Mouse (Mus musculus): ENCODE results near the gene Lama4. TPM values are rescaled to one million over a fixed set of nuclear protein-coding genes. Genes with fewer than 3 reads are reported as not detected.

Lama4 gene
- polyA plus RNA-seq, 1 experiment from 2014 or later, result 24.8 TPM

DNA sequence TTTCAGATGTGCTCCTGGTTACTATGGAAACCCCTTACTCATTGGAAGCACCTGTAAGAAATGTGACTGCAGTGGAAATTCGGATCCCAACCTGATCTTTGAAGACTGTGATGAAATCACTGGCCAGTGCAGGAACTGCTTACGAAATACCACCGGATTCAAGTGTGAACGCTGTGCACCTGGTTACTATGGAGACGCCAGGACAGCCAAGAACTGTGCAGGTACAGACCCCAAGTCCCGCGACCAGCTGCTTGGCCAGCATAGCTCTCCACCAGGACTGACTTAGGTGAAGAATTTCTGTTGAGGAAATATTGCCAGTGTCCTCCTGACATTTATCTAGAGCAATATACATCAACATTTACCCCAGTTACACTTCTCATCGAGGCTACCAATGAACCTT lies 61.2 kb downstream of the Lama4 start:
- 82% methylated on average over 8 of the region's 8 CpGs for WGBS

DNA sequence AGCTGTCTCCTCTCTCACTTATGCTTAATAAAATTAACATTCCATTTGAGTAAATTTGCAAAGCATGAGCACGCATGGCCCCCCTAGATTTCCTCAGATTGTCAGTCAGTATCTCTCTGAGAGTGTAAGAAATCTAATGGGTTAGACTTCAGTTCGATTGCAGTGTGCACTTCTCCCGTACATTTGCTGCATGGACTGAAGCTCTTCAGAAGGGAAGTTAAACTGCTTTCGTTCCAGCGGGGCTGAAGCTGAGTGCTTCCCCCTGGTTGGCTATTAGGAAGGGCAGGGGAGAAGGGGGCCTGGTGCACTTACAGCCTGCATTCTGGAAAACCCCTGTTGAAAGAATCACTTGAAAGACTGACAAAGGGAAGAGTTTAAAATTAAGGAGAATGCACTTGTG lies 61.7 kb downstream of the Lama4 start:
- H3K9me3 ChIP-seq (replicated peaks; ENCODE audit: control insufficient read depth, low read length), result no peaks in the 10 kb centered on the region
- no peak overlapping the region for H3K4me2 ChIP-seq (ENCODE audit: low read depth, low read length)
- H3K36me3 ChIP-seq (replicated peaks; ENCODE audit: control insufficient read depth, insufficient read depth, low read depth, low read length), result no peaks in the 10 kb centered on the region
- whole genome bisulfite sequencing, result 57% methylated on average over 5 of the region's 5 CpGs
- no peak overlapping the region for H3K4me3 ChIP-seq (ENCODE audit: low read depth, low read length)
- H3K27me3 ChIP-seq (ENCODE audit: control insufficient read depth, insufficient read depth, low read length), result no peaks in the 10 kb centered on the region
- H3K4me1 ChIP-seq (ENCODE audit: control insufficient read depth, insufficient read depth, low read length), result peaks cover 4% of the 10 kb centered on the region
- no peak for DNase-seq (ENCODE audit: low spot score)
- no peak for ATAC-seq (replicated peaks; ENCODE audit: insufficient number of reproducible peaks, low FRiP score, low TSS enrichment, low read depth)
- no peak overlapping the region for H3K27ac ChIP-seq (replicated peaks; ENCODE audit: low read depth, low read length)
- H3K9ac ChIP-seq (replicated peaks; ENCODE audit: low read length), result no peak overlapping the region

More for the DNA sequence above, 61.2 kb downstream of the Lama4 start:
- H3K9me3 ChIP-seq (replicated peaks; ENCODE audit: control insufficient read depth, low read length), result no peaks in the 10 kb centered on the region
- DNase-seq (ENCODE audit: low spot score) (no peak), ATAC-seq (replicated peaks; ENCODE audit: insufficient number of reproducible peaks, low FRiP score, low TSS enrichment, low read depth) (no peak)
- no peak overlapping the region for H3K4me2 ChIP-seq (ENCODE audit: low read depth, low read length)
- H3K27ac ChIP-seq (replicated peaks; ENCODE audit: low read depth, low read length), result no peak overlapping the region
- H3K4me1 ChIP-seq (ENCODE audit: control insufficient read depth, insufficient read depth, low read length), result peaks cover 4% of the 10 kb centered on the region
- no peak overlapping the region for H3K9ac ChIP-seq (replicated peaks; ENCODE audit: low read length)
- H3K27me3 ChIP-seq (ENCODE audit: control insufficient read depth, insufficient read depth, low read length), result no peaks in the 10 kb centered on the region
- no peak overlapping the region for H3K4me3 ChIP-seq (ENCODE audit: low read depth, low read length)
- H3K36me3 ChIP-seq (replicated peaks; ENCODE audit: control insufficient read depth, insufficient read depth, low read depth, low read length), result no peaks in the 10 kb centered on the region

DNA sequence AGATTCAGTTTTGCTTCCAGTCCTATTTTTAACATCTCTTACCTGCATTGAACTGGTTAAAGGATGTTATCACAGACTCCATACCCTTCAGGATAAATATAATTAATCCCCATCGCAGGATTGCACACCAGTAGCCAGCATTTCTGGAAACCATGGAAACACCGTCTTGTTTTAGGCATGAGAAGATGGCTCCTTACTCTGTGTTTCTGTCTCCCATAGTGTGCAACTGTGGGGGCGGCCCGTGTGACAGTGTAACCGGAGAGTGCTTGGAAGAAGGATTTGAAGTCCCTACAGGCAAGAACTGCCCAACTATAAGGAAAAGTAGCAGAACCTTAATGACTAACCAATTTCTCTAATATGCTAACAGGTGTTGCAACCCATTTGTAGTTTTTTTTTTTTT lies 63.1 kb downstream of the Lama4 start:
- 60% methylated on average over 5 of the region's 5 CpGs for WGBS
- Histone ChIP-seq H3K4me1 (ENCODE audit: control insufficient read depth, insufficient read depth, low read length) (peaks cover 4% of the 10 kb centered on the region), H3K36me3 (replicated peaks; ENCODE audit: control insufficient read depth, insufficient read depth, low read depth, low read length) (no peaks in the 10 kb centered on the region), H3K27ac (replicated peaks; ENCODE audit: low read depth, low read length) (no peak overlapping the region), H3K27me3 (ENCODE audit: control insufficient read depth, insufficient read depth, low read length) (no peaks in the 10 kb centered on the region), H3K9ac (replicated peaks; ENCODE audit: low read length) (no peak overlapping the region), H3K9me3 (replicated peaks; ENCODE audit: control insufficient read depth, low read length) (no peaks in the 10 kb centered on the region), H3K4me2 (ENCODE audit: low read depth, low read length) (no peak overlapping the region), H3K4me3 (ENCODE audit: low read depth, low read length) (no peak overlapping the region)
- no peak for DNase-seq (ENCODE audit: low spot score)
- no peak for ATAC-seq (replicated peaks; ENCODE audit: insufficient number of reproducible peaks, low FRiP score, low TSS enrichment, low read depth)

DNA sequence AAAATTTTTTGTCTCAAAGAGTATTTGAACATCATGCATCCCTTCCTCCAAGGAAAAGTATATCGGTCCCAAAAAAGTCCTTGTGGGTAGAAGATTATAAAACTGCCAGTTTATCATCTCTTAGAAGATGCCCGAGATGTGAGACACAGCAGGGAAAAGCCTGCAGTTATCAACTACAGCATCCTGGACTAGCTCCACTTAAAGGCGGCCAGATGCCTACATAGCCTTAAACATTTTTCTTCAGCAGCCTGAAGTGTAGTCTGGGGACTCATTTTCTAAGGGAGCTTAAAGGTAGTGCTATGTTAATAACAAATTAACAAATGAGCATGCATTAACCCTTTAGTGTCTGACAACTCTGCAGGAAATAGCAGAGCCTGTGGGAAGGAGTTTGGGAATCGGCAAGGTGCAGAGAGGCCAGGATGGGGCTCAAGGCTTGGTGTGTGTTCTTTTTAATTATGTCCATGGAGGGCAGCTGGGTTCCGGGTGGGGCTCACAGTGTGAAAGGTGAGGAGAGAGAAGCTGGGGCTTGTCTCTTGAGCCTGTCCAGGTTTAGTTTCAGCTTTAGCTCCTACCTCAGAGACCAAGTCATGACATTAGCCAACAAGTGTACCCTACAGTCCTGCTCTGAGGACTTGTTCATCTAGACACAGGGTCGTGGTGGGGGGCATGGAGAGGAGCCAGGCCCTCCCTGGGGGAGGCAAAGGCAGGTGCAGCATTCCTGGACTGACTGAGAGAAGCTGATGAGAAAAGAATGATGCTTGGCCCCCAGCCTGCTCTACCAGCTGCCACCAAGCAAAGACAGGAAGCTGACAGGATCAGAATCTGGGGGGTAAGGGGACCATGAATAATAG lies 64.2 kb downstream of the Lama4 start:
- 48% methylated on average over 6 of the region's 6 CpGs for WGBS
- no peak for DNase-seq (ENCODE audit: low spot score)
- peak overlapping the region; percentile 20; the same call in 1 of the 2 replicates for H3K27ac ChIP-seq (replicated peaks; ENCODE audit: low read depth, low read length)

DNA sequence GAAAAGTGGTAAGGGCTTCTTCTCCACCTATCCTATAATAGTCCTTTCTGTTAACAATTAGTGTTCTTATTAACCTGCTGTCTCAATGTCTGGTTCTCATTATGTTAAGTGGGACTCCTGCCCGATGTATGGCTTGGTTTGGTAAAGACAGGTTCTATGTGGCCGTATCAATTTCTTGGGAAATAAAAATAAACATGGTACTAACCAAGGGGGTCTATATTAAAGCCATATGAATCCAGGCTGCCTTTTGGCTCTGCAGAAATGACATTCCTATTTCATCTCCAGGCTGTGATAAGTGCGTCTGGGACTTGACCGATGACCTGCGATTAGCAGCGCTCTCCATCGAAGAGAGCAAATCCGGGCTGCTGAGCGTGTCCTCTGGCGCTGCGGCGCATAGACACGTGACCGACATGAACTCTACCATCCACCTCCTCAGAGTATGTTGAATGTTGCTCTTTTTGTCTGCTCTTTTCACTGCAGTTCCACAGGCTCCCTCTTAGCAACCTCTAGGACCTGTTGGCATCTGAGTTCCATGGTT lies 64.9 kb downstream of the Lama4 start:
- H3K36me3 ChIP-seq (replicated peaks; ENCODE audit: control insufficient read depth, insufficient read depth, low read depth, low read length), result no peaks in the 10 kb centered on the region
- H3K27ac ChIP-seq (replicated peaks; ENCODE audit: low read depth, low read length), result no peak overlapping the region
- WGBS, result 27% methylated on average over 14 of the region's 14 CpGs
- H3K4me3 ChIP-seq (ENCODE audit: low read depth, low read length), result no peak overlapping the region
- no peaks in the 10 kb centered on the region for H3K9me3 ChIP-seq (replicated peaks; ENCODE audit: control insufficient read depth, low read length)
- H3K4me1 ChIP-seq (ENCODE audit: control insufficient read depth, insufficient read depth, low read length), result peaks cover 4% of the 10 kb centered on the region
- H3K4me2 ChIP-seq (ENCODE audit: low read depth, low read length), result no peak overlapping the region
- DNase-seq (ENCODE audit: low spot score) (peak; percentile 80), ATAC-seq (replicated peaks; ENCODE audit: insufficient number of reproducible peaks, low FRiP score, low TSS enrichment, low read depth) (peak; percentile 87)
- H3K27me3 ChIP-seq (ENCODE audit: control insufficient read depth, insufficient read depth, low read length), result no peaks in the 10 kb centered on the region
- H3K9ac ChIP-seq (replicated peaks; ENCODE audit: low read length), result no peak overlapping the region

More for the DNA sequence above, 64.2 kb downstream of the Lama4 start:
- ATAC-seq (replicated peaks; ENCODE audit: insufficient number of reproducible peaks, low FRiP score, low TSS enrichment, low read depth), result peak; percentile 68
- no peak overlapping the region for H3K9ac ChIP-seq (replicated peaks; ENCODE audit: low read length)
- H3K4me2 ChIP-seq (ENCODE audit: low read depth, low read length), result no peak overlapping the region; the same call in 1 of the 2 replicates
- peaks cover 4% of the 10 kb centered on the region for H3K4me1 ChIP-seq (ENCODE audit: control insufficient read depth, insufficient read depth, low read length)
- no peak overlapping the region for H3K4me3 ChIP-seq (ENCODE audit: low read depth, low read length)
- H3K27me3 ChIP-seq (ENCODE audit: control insufficient read depth, insufficient read depth, low read length), result no peaks in the 10 kb centered on the region
- H3K36me3 ChIP-seq (replicated peaks; ENCODE audit: control insufficient read depth, insufficient read depth, low read depth, low read length), result no peaks in the 10 kb centered on the region
- no peaks in the 10 kb centered on the region for H3K9me3 ChIP-seq (replicated peaks; ENCODE audit: control insufficient read depth, low read length)

DNA sequence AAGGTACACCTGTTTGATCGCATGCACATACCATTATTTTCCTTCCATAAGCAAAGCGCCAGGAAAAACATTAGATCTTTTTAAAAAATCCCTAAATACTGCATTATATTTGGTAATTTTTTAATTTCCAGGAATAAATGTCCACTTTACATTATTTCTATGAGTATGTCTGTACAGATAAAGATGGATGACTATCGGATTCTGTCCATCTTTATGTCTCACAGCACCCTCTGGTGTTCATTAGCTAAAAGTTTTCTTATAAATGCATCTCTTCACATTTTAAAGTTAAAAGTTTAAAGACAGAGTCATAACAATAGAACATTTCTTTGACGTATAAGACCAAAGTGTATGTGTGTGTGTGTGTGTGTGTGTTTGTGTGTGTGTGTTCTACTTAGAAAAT lies 74.2 kb downstream of the Lama4 start:
- no peaks in the 10 kb centered on the region for H3K4me1 ChIP-seq (ENCODE audit: control insufficient read depth, insufficient read depth, low read length)
- H3K4me2 ChIP-seq (ENCODE audit: low read depth, low read length), result no peak overlapping the region
- ATAC-seq (replicated peaks; ENCODE audit: insufficient number of reproducible peaks, low FRiP score, low TSS enrichment, low read depth), result no peak
- no peaks in the 10 kb centered on the region for H3K9me3 ChIP-seq (replicated peaks; ENCODE audit: control insufficient read depth, low read length)
- H3K27ac ChIP-seq (replicated peaks; ENCODE audit: low read depth, low read length), result no peak overlapping the region
- no peak overlapping the region for H3K4me3 ChIP-seq (ENCODE audit: low read depth, low read length)
- no peak overlapping the region for H3K9ac ChIP-seq (replicated peaks; ENCODE audit: low read length)
- H3K36me3 ChIP-seq (replicated peaks; ENCODE audit: control insufficient read depth, insufficient read depth, low read depth, low read length), result no peaks in the 10 kb centered on the region
- WGBS, result 61% methylated on average over 4 of the region's 4 CpGs
- H3K27me3 ChIP-seq (ENCODE audit: control insufficient read depth, insufficient read depth, low read length), result no peaks in the 10 kb centered on the region
- peak; percentile 65 for DNase-seq (ENCODE audit: low spot score)

DNA sequence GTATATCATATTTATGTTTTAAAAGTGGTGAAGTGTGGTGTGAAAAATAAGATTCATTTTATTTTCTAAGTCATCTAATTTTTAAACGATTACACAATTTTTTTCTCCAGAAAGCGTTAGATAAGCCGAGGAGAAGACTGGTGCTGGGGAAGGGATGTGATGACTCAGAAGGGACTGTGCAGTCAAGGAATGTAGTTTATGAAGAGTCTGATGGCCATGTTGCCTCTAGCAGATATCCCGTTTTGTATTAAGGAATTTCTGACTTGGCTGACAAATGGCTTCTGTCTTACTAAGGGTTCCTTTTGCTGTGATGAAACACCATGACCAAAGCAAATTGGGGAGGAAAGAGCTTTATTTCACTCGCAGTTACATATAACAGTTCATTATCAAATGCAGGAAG lies 74.7 kb downstream of the Lama4 start:
- Histone ChIP-seq H3K36me3 (replicated peaks; ENCODE audit: control insufficient read depth, insufficient read depth, low read depth, low read length) (no peaks in the 10 kb centered on the region), H3K4me3 (ENCODE audit: low read depth, low read length) (no peak overlapping the region), H3K27me3 (ENCODE audit: control insufficient read depth, insufficient read depth, low read length) (no peaks in the 10 kb centered on the region), H3K9ac (replicated peaks; ENCODE audit: low read length) (no peak overlapping the region), H3K4me2 (ENCODE audit: low read depth, low read length) (no peak overlapping the region), H3K4me1 (ENCODE audit: control insufficient read depth, insufficient read depth, low read length) (no peaks in the 10 kb centered on the region), H3K27ac (replicated peaks; ENCODE audit: low read depth, low read length) (no peak overlapping the region), H3K9me3 (replicated peaks; ENCODE audit: control insufficient read depth, low read length) (no peaks in the 10 kb centered on the region)
- DNase-seq (ENCODE audit: low spot score), result no peak
- WGBS, result 69% methylated on average over 5 of the region's 5 CpGs
- ATAC-seq (replicated peaks; ENCODE audit: insufficient number of reproducible peaks, low FRiP score, low TSS enrichment, low read depth), result no peak

DNA sequence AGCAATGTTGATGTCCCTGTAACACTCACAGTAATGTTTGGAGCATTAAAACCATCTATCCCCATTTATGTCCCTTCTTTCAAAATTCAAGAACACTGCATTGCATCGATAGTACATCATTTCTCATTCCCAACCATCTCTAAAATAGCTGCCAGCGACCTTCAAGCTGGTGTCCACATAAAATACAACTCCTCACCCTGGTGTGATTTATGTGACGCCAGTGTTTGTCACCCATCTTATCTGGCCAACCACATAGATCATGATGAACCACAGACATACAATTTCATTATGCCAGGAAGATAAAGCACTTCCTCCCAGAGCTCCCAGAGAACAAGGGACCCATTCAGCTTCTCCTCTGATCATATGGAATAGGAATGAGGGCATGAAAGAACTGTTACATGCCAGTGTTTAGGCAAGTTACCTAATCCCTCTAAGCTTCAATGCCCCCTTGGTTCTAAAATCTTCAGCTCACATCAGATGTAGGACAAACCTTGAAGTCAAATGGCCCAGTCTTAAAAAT lies 79.2 kb downstream of the Lama4 start:
- H3K27ac ChIP-seq (replicated peaks; ENCODE audit: low read depth, low read length), result no peak overlapping the region
- H3K9ac ChIP-seq (replicated peaks; ENCODE audit: low read length), result no peak overlapping the region
- no peak overlapping the region for H3K4me3 ChIP-seq (ENCODE audit: low read depth, low read length)
- H3K4me2 ChIP-seq (ENCODE audit: low read depth, low read length), result no peak overlapping the region
- DNase-seq (ENCODE audit: low spot score) (no peak), ATAC-seq (replicated peaks; ENCODE audit: insufficient number of reproducible peaks, low FRiP score, low TSS enrichment, low read depth) (no peak)
- no peaks in the 10 kb centered on the region for H3K36me3 ChIP-seq (replicated peaks; ENCODE audit: control insufficient read depth, insufficient read depth, low read depth, low read length)
- WGBS, result 67% methylated on average over 3 of the region's 3 CpGs
- no peaks in the 10 kb centered on the region for H3K27me3 ChIP-seq (ENCODE audit: control insufficient read depth, insufficient read depth, low read length)
- H3K4me1 ChIP-seq (ENCODE audit: control insufficient read depth, insufficient read depth, low read length), result no peaks in the 10 kb centered on the region
- no peaks in the 10 kb centered on the region for H3K9me3 ChIP-seq (replicated peaks; ENCODE audit: control insufficient read depth, low read length)
